Mouse (Mus musculus) c-Kit-positive CD71-positive TER-119-positive erythroid progenitor cells, embryonic 14.5 days (primary cell): Measurements from ENCODE around the gene Ift81.

Experiments used
- DNase-seq: peaks from one replicate; pipeline ENCODE4 v3.0.0-alpha.2; 2013; ENCODE audit warnings: low spot score

The Ift81 gene

GRCm38 (mm10) chr5:122625565-122626252 is 11.4 kb upstream of the Ift81 start:
- no peak for DNase-seq

- no peak for DNase-seq
Measured at GRCm38 (mm10) chr5:122624952-122625479, 10.7 kb upstream of the Ift81 start.

- DNase-seq, result no peak
Measured at GRCm38 (mm10) chr5:122623861-122624260, 9.5 kb upstream of the Ift81 start.

GRCm38 (mm10) chr5:122622526-122622925 is 8.2 kb upstream of the Ift81 start:
- no peak for DNase-seq

GRCm38 (mm10) chr5:122621376-122621886 is 7.1 kb upstream of the Ift81 start:
- no peak for DNase-seq

- DNase-seq, result no peak
Measured at GRCm38 (mm10) chr5:122619686-122620296, 5.5 kb upstream of the Ift81 start.

GRCm38 (mm10) chr5:122617718-122618117 is 3.4 kb upstream of the Ift81 start:
- DNase-seq, result no peak

GRCm38 (mm10) chr5:122611651-122612050 is 2.7 kb downstream of the Ift81 start:
- no peak for DNase-seq

- no peak for DNase-seq
Measured at GRCm38 (mm10) chr5:122604894-122605293, 9.4 kb downstream of the Ift81 start.

- no peak for DNase-seq
Measured at GRCm38 (mm10) chr5:122602233-122602632, 12.1 kb downstream of the Ift81 start.

- no peak for DNase-seq
Measured at GRCm38 (mm10) chr5:122595470-122595869, 18.8 kb downstream of the Ift81 start.

GRCm38 (mm10) chr5:122589891-122590290 is 24.4 kb downstream of the Ift81 start:
- no peak for DNase-seq

- no peak for DNase-seq
Measured at GRCm38 (mm10) chr5:122585546-122585945, 28.8 kb downstream of the Ift81 start.

- no peak for DNase-seq
Measured at GRCm38 (mm10) chr5:122584093-122584492, 30.2 kb downstream of the Ift81 start.

GRCm38 (mm10) chr5:122576683-122577329 is 37.5 kb downstream of the Ift81 start:
- DNase-seq, result no peak

- no peak for DNase-seq
Measured at GRCm38 (mm10) chr5:122572001-122572400, 42.3 kb downstream of the Ift81 start.

GRCm38 (mm10) chr5:122566626-122567025 is 47.7 kb downstream of the Ift81 start:
- DNase-seq, result no peak

- no peak for DNase-seq
Measured at GRCm38 (mm10) chr5:122560654-122561053, 53.7 kb downstream of the Ift81 start.

- DNase-seq, result no peak
Measured at GRCm38 (mm10) chr5:122558127-122558526, 56.2 kb downstream of the Ift81 start.

- DNase-seq, result peak; percentile 24
Measured at GRCm38 (mm10) chr5:122555107-122555506, 59.2 kb downstream of the Ift81 start.

- DNase-seq, result no peak
Measured at GRCm38 (mm10) chr5:122552638-122553037, 61.7 kb downstream of the Ift81 start.

GRCm38 (mm10) chr5:122550460-122550859 is 63.9 kb downstream of the Ift81 start:
- DNase-seq, result no peak

- DNase-seq, result no peak
Measured at GRCm38 (mm10) chr5:122548671-122549070, 65.6 kb downstream of the Ift81 start.
